Mouse (Mus musculus): ENCODE results near the gene Vmn2r31.
"Not testable (repeated sequence)": the region's sequence is repeated elsewhere in the genome, so short reads cannot be mapped to it uniquely, and the experiment has no call there.

Gene Vmn2r31

GRCm38 (mm10) chr7:7399603-7400002 is at the start of gene Vmn2r31:
Gene Vmn2r31, minus strand, starts transcription at chr7:7399703.
- not testable (repeated sequence) for DNase-seq (ENCODE audit: low spot score in 2 of 2)

- DNase-seq (ENCODE audit: low spot score in 2 of 2) = not testable (repeated sequence)
These were observed 25.1 kb downstream of the Vmn2r31 start, which contains the start of gene Gm45783 for GRCm38 (mm10) chr7:7374431-7374830. Gene Gm45783, minus strand, starts transcription at chr7:7374573.

- not testable (repeated sequence) for DNase-seq (ENCODE audit: low spot score in 2 of 2)
These were observed 62.0 kb downstream of the Vmn2r31 start, which contains the start of gene Vmn2r30 for GRCm38 (mm10) chr7:7337509-7337908. Gene Vmn2r30, minus strand, starts transcription at chr7:7337609.

Measured in frontal cortex, postnatal 25 days (tissue).